Mouse (Mus musculus) regulatory T cell (primary cell): ENCODE data around the gene Arvcf.

Experiments
- in situ Hi-C: fragments of 300-600 bp; cut with MboI, MseI; formaldehyde crosslinking; loops from one replicate; pipeline ENCODE4 v1.15.1; 2025; ENCODE audit warnings: high pct_unique_total_duplicates

Arvcf gene

GRCm38 (mm10) chr16:18387704-18388582 is 40.0 kb downstream of the Arvcf start:
- in situ Hi-C loops = no loop called here

DNA sequence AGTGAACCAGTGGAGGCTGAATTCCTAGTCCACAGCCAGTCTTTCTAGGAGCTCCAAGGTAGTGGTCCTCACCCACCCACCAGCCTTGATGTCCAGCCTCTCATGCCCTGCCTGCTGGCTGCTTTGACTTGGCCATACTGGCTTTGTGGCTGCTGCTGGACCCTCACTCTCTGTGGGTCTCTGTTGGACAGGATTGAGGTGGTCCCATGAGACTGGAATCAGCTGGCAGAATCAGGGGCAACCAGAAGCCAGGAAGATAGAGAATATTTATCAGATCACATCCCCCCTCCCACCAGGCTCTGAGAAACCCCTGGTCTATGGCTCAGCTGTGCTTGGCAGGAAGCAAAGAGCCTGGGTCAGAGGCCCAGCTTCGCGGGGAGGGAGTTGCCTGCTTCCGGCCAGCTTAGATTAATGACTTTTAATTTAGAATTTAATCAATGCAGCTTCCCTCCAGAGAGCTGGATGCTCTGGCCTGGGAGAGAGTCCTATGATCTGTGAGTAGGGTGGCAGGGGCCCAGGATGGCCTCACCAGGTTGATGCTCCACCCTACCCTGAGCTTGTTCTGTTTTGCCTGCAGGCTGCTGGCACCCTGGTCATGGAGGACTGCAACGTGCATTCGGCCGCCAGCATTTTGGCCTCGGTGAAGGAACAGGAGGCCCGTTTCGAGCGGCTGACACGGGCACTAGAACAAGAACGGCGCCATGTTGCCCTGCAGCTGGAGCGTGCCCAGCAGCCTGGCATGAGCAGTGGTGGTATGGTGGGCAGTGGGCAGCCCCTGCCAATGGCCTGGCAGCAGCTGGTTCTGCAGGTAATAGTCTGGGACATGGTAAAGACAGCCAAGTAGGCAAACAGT is 40.8 kb downstream of the Arvcf start:
- in situ Hi-C loops = no loop called here

DNA sequence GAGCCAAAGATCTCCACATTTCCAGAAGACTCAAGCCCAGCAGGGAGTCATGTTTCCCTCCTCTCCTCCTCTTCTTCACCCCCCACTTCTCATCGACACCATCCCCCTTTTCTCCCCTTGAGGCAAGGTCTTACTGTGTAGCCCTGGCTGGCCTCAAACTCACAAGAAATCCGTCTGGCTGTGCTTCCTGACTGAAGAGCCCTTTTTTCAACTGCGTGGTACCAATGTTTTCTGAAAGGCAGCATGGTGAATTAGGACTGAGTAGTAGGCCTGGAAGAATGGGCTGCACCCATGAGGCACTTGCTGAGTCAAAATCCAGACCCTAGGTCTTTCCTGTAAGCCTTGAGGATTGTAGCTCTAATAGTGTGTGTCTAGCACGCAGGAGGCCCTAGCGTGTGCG is 42.4 kb downstream of the Arvcf start:
- in situ Hi-C loops = no loop called here

- in situ Hi-C loops = no loop called here
Measured at GRCm38 (mm10) chr16:18391127-18391526, 43.1 kb downstream of the Arvcf start.

DNA sequence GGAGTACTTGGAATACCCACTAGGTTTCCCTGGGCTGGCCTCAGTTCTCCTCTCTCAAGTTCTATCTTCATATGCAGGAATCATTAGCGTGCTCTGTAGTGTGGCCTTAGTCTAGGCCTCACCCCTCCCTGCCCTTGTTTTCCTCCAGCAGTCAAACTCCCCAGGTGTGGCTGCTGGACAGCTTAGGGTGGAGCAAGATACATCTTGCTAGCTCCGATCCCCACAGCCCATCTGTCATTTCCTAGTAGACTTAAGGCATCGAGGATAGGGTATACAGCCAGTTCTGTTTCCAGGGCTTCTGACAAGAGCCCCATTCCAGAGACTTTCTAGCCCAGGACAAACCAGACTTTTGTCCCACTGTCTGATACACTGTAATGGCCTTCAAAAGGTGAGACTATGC is 43.7 kb downstream of the Arvcf start:
- in situ Hi-C loops = no loop called here

- in situ Hi-C loops = no loop called here
Measured at GRCm38 (mm10) chr16:18392469-18393426, 44.8 kb downstream of the Arvcf start.

- in situ Hi-C loops = no loop called here
Measured at GRCm38 (mm10) chr16:18393595-18393994, 45.6 kb downstream of the Arvcf start.

DNA sequence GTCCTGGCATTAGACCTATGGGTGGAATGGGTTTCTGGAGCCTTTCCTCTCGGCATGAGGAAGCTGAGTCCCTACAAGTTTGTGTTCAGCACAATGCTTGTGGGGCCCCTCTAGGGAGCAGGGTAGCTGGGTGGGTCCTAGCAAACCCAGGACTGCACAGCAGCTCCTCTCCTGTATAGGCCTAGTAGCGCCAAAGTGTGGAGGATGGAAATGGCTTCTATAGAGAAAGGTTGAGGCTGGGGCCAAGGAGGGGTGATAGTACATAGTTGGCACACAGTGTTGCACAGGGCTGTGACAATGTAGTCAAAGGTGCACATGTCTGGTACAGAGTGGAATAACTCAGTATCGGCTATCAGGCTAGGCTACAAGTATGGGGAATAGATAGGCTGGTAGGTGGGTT is 46.1 kb downstream of the Arvcf start:
- in situ Hi-C loops = no loop called here

DNA sequence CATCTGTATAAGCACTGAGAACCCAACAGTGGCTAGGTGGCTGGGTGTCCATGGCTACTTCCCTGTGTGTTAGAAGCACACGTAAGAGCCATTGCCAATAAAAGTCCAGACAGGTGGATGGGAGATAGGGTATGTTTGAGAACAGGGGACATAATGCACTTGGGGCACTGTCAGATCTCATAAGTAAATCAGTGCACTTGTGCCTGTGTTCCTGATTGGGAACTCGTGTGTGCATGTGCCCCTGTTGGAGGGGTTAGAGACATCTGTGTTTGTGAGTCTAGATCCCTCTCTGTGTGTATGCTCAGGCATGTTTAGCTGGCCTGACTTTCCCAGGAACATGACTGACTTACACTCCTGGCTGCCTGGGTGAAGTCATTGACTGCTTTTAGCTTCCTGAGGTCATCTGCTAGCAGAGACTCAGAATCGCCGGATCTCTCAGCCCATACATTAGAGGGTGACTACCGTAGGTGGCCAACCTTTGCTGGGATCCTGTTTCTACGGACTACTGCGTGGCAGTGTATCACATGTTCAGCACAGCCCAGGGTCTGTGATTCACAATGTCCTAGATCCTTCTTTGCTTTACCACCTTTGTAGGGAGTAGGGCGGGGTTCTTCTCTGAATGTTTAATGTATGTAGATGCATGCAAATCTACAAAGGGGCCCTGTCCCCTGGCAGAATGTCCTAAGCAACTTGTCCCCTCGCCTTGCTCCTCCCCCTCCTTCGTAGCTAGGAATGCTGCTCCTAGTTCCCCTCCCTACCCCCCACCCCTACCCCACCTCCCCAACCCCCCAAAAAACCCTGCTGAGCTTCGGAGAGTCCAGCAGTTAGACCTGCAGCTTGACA is 47.0 kb downstream of the Arvcf start:
- in situ Hi-C loops = no loop called here

- in situ Hi-C loops = no loop called here
Measured at GRCm38 (mm10) chr16:18395620-18396036, 47.6 kb downstream of the Arvcf start.

DNA sequence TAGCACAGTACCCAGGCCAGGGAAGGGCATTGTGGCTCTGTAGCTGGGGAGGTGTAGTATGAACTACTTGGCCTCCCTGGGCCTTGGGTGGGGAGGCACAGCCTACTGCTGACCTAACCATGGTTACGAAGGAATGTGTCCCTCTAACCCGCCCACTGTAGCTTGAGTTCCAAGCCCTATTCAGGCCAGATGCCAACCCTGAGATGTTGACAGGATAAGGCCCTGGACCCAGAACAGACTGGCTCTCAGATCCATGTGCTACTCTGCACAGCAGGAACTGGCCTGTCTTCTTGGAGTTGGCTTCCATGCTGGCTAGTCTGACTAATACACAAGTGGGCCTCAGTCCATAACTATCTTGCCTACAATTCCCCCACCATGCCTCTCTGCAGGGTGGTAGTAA is 48.2 kb downstream of the Arvcf start:
- in situ Hi-C loops = no loop called here

DNA sequence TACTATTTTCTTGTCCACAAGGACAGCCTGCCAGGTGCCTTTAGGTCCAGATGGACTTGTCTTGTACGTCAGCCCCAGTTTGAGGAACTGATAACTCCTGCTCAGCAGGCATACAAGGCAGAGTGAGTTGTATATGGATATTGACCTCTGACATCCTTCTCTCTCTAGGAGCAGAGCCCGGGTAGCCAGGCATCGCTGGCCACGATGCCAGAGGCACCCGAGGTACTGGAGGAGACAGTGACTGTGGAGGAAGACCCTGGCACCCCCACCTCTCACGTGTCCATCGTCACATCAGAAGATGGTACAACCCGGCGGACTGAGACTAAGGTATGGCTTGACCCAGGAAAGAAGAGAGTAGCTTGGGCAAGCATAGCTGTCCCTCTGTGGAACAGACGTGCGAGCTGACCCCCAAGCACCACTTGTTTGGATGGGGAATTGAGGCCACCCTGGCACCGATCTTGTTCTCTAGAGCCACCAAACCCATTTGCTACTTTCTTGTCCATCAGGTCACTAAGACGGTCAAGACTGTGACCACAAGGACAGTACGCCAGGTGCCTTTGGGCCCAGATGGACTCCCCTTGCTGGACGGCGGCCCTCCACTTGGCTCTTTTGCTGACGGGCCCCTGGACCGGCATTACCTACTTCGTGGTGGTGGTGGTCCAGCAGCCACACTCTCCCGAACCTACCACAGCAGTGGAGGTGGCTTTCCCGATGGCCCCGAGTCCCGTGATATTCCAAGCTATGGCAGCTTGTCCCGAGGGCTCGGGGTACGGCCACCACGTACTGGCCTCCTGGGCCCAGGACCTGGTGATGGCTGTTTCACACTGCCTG is 49.0 kb downstream of the Arvcf start:
- in situ Hi-C loops = no loop called here

DNA sequence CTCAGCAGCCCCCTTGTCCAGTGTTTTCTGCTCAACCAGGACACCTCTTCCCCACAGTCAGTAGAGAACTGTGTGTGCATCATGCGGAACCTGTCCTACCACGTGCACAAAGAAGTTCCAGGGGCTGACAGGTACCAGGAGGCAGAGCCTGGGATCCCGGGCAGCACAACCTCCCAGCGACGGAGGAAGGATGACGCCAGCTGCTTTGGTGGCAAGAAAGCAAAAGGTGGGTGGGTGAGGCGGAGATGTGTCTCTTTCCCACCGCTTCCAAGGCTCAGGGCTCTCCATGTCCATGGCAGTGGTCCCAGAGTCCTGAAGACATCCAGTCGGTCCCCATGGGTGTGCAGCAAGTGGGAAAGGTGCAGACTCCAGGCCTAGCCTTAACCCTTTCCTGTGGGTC is 52.0 kb downstream of the Arvcf start:
- in situ Hi-C loops = no loop called here

DNA sequence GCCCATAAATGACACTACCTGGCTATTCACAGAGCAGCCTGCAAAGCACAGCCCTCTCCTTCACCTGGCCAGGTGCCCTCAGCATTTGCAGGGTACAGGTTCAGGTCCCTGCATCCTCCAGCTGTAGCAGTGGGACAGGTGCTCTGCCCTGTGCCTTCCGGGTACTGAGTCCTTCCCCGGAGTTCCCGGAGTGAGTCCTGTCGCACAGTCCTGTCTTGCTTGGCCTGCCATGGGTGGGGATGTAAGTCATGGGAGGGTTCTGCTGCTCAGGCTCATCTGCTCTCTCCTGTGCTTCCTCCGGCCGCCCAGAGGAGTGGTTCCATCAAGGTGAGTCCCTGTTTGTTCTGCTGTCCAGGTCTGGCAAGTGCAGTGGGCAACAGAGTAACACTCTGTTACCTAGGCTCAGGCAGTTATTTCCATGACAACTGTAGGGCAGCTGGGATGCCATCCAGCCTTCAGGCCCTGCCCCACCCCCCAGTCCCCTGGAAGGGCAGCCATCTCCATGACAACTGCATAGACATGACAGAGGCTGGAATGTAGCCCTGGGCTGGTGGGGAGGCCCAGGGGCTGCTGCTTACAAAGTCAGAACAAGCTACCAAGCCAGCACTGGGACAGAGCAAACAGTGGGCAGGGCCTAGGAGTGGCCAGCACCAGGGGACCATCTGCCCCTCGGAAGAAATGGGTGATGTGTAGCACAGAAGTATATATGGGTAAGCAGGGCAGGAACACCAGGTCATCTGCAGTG is 52.7 kb downstream of the Arvcf start:
- in situ Hi-C loops = no loop called here

DNA sequence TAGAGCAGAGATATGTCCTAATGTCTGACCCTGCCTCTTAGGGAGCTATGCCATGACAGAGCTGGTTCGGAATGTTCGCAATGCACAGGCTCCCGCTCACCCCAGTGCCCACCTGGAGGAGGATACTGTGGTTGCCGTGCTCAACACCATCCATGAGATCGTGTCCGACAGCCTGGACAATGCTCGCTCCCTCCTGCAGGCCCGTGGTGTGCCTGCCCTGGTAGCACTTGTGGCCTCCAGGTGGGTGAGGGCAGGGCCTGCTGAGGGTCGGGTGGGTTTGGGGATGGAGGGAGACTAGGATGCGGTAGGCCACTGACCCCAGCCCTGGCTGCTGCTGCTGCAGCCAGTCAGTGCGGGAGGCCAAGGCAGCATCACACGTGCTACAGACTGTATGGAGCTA is 55.3 kb downstream of the Arvcf start:
- in situ Hi-C loops = no loop called here

- in situ Hi-C loops = no loop called here
Measured at GRCm38 (mm10) chr16:18405091-18405854, 57.3 kb downstream of the Arvcf start.

GRCm38 (mm10) chr16:18405876-18406275 is 57.9 kb downstream of the Arvcf start:
- in situ Hi-C loops = no loop called here

GRCm38 (mm10) chr16:18406293-18406692 is 58.3 kb downstream of the Arvcf start:
- in situ Hi-C loops = no loop called here
